Mouse (Mus musculus) cerebellum, adult 2 months (tissue): Measurements from ENCODE around the gene Lce3b. TPM values are rescaled to one million over a fixed set of nuclear protein-coding genes. Genes with fewer than 3 reads are reported as not detected.

Experiments used
- DNase-seq, 2 experiments: peaks; one replicate each; pipeline ENCODE4 v3.0.0; 2021
- H3K27ac ChIP-seq: fragments of 200-500 bp; 2 replicates; pipeline ENCODE4 v1.5.1; 2012; ENCODE audit warnings: low read length, control low read depth, inconsistent platforms; ENCODE audit not compliant: insufficient read depth
- H3K27me3 ChIP-seq: fragments of 200-500 bp; 2 replicates; pipeline ENCODE4 v1.6.1; 2012; ENCODE audit warnings: inconsistent platforms, mild to moderate bottlenecking, low read length, moderate library complexity; ENCODE audit not compliant: control insufficient read depth, insufficient read depth
- H3K4me1 ChIP-seq: fragments of 200-500 bp; 2 replicates; pipeline ENCODE4 v1.6.1; 2011; ENCODE audit warnings: low read length; ENCODE audit not compliant: control insufficient read depth, insufficient read depth
- H3K4me3 ChIP-seq: fragments of 200-500 bp; replicated peaks from 2 replicates; pipeline ENCODE3; 2011; ENCODE audit warnings: mild to moderate bottlenecking, low read depth, low read length, control low read depth; ENCODE audit not compliant: insufficient read depth
- CTCF ChIP-seq: fragments of 200-500 bp; IDR thresholded peaks from 2 replicates; pipeline ENCODE4 v1.5.1; 2011; ENCODE audit warnings: low read depth, mild to moderate bottlenecking, control low read depth, low read length, moderate library complexity, borderline replicate concordance; ENCODE audit not compliant: insufficient read depth
- POLR2A ChIP-seq: fragments of 200-500 bp; IDR thresholded peaks from 2 replicates; pipeline ENCODE4 v1.6.1; 2011; ENCODE audit warnings: low read length, control low read depth, borderline replicate concordance; ENCODE audit not compliant: insufficient read depth
- WGBS: fragments of 180-500 bp; shearing (Covaris S2); methylation state at CpG from one replicate; pipeline ENCODE4 v1.1.7; 2018; 5-methylcytosine and 5-hydroxymethylcytosine counted together
- polyA plus RNA-seq: library from polyadenylated mRNA; depleted of rRNA; stranded (reverse); fragments of >200 nt; gene quantifications from 2 replicates; pipeline ENCODE4 v1.2.3, GENCODE M21; 2012; rRNA removed

The Lce3b gene
- polyA plus RNA-seq, 1 experiment, result not detected

GRCm38 (mm10) chr3:92926130-92926529, 6.6 kb upstream of the Lce3b start, which contains the start of gene Lce3a:
Gene Lce3a (minus strand): TSS chr3:92926230.
- TF ChIP-seq POLR2A (no peak), CTCF (no peak)
- no peak for DNase-seq
- no peaks in the 10 kb centered on the region for H3K4me1 ChIP-seq
- no peak within 1 kb of the TSS for H3K4me3 ChIP-seq
- H3K27me3 ChIP-seq, result no peaks in the 10 kb centered on the region
- WGBS, result 74% methylated on average over 2 of the region's 2 CpGs
- H3K27ac ChIP-seq, result no peak within 1 kb of the TSS

GRCm38 (mm10) chr3:92944186-92944585, 11.4 kb downstream of the Lce3b start, which contains the start of gene Lce3c:
Gene Lce3c (plus strand): TSS chr3:92944486.
- no peaks in the 10 kb centered on the region for H3K27me3 ChIP-seq
- 86% methylated on average over 1 of the region's 1 CpGs for WGBS
- no peak for DNase-seq
- H3K27ac ChIP-seq, result no peak within 1 kb of the TSS
- no peaks in the 10 kb centered on the region for H3K4me1 ChIP-seq
- no peak within 1 kb of the TSS for H3K4me3 ChIP-seq
- TF ChIP-seq POLR2A, result no peak
- no peak for TF ChIP-seq CTCF

DNA sequence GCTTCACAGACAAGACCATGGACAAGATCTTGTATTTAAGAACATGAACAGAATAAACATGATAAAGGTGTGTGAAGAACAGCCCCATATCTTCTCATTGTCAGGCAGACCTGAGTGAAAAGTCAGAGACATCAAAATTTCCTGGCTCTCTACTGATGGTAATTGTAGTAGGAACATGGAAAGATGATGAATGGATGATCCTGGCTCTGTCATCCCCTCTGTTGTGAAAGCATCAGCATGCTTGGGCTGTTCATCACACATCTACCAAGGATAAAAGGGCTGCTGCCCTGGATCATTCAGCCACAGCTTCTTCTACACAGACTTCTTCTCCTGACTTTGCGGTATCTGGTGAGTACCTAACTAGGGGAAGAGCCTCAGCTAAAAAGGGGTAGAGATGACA, 24.3 kb downstream of the Lce3b start, which contains the start of gene Lce3d:
TSS of gene Lce3d (plus strand) at position 301 of the 400 bp plus-strand sequence.
- no peak for DNase-seq
- Histone ChIP-seq H3K27ac (no peak within 1 kb of the TSS), H3K4me3 (no peak within 1 kb of the TSS), H3K27me3 (no peaks in the 10 kb centered on the region), H3K4me1 (no peaks in the 10 kb centered on the region)
- 95% methylated on average over 1 of the region's 1 CpGs for WGBS
- no peak for TF ChIP-seq CTCF

DNA sequence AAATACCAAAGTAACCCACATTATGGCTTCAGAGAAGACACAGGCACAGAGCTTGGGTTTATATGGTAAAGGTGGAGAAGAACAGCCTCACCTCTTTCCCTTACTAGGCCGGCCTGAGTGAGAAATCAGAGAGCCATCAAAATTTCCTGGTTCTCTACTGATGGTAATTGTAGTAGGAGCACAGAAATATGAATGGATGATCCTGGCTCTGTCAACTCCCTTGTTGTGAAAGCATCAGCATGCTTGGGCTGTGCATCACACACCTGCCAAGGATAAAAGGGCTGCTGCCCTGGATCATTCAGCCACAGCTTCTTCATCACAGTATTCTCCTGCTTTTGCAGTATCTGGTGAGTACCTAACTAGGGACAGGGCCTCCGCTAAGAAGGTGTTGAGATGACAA, 34.0 kb downstream of the Lce3b start, which contains the start of gene Lce3e:
TSS of gene Lce3e (plus strand) at position 301 of the 400 bp plus-strand sequence.
- no peak for DNase-seq
- no peaks in the 10 kb centered on the region for H3K4me1 ChIP-seq
- WGBS, result 93% methylated on average over 2 of the region's 2 CpGs

GRCm38 (mm10) chr3:92978484-92978883, 45.7 kb downstream of the Lce3b start:
- DNase-seq, result no peak
- WGBS, result 83% methylated on average over 2 of the region's 2 CpGs

More for the DNA sequence above, 34.0 kb downstream of the Lce3b start, which contains the start of gene Lce3e:
- Histone ChIP-seq H3K4me3 (no peak within 1 kb of the TSS), H3K27me3 (no peaks in the 10 kb centered on the region), H3K27ac (no peak within 1 kb of the TSS)
- no peak for TF ChIP-seq CTCF
- TF ChIP-seq POLR2A, result no peak

More at GRCm38 (mm10) chr3:92978484-92978883, 45.7 kb downstream of the Lce3b start:
- H3K27ac ChIP-seq, result no peak overlapping the region
- no peak overlapping the region for H3K4me3 ChIP-seq
- no peaks in the 10 kb centered on the region for H3K4me1 ChIP-seq
- TF ChIP-seq POLR2A (no peak), CTCF (no peak)
- H3K27me3 ChIP-seq, result no peaks in the 10 kb centered on the region

Other genes starting within 250 kb of the Lce3b start
- gene Lce1d, start 245.8 kb upstream of the Lce3b start, polyA plus RNA-seq, result not detected in 2 replicates
- gene Lce1e, start 223.9 kb upstream of the Lce3b start, polyA plus RNA-seq, result not detected in 2 replicates
- not detected in 2 replicates for gene Lce1f, start 212.6 kb upstream of the Lce3b start, polyA plus RNA-seq
- not detected in 2 replicates for gene Gm38119, start 193.9 kb upstream of the Lce3b start, polyA plus RNA-seq
- gene Lce1g, start 180.6 kb upstream of the Lce3b start, polyA plus RNA-seq, result not detected in 2 replicates
- gene Lce1h, start 167.9 kb upstream of the Lce3b start, polyA plus RNA-seq, result not detected in 2 replicates
- not detected in 2 replicates for gene Lce1i, start 154.1 kb upstream of the Lce3b start, polyA plus RNA-seq
- not detected in 2 replicates for gene Lce1j, start 142.5 kb upstream of the Lce3b start, polyA plus RNA-seq
- gene Lce1k, start 125.1 kb upstream of the Lce3b start, polyA plus RNA-seq, result not detected in 2 replicates
- gene Kprp, start 105.7 kb upstream of the Lce3b start, polyA plus RNA-seq, result not detected in 2 replicates
- gene Lce1l, start 81.7 kb upstream of the Lce3b start, polyA plus RNA-seq, result not detected in 2 replicates
- not detected in 2 replicates for gene 2310050C09Rik, start 62.8 kb upstream of the Lce3b start, polyA plus RNA-seq
- gene Lce3a, start 6.7 kb upstream of the Lce3b start, polyA plus RNA-seq, result not detected in 2 replicates
- not detected in 2 replicates for gene Lce3c, start 11.5 kb downstream of the Lce3b start, polyA plus RNA-seq
- gene Lce3d, start 24.4 kb downstream of the Lce3b start, polyA plus RNA-seq, result not detected in 2 replicates
- gene Lce3e, start 34.1 kb downstream of the Lce3b start, polyA plus RNA-seq, result not detected in 2 replicates
- not detected in 2 replicates for gene Lce3f, start 59.2 kb downstream of the Lce3b start, polyA plus RNA-seq
- gene Crct1, start 82.7 kb downstream of the Lce3b start, polyA plus RNA-seq, result not detected in 2 replicates
- gene Lce1m, start 86.1 kb downstream of the Lce3b start, polyA plus RNA-seq, result not detected in 2 replicates
- not detected in 2 replicates for gene Gm4858, start 135.8 kb downstream of the Lce3b start, polyA plus RNA-seq
- gene Crnn, start 211.8 kb downstream of the Lce3b start, polyA plus RNA-seq, result not detected in 2 replicates